Mouse (Mus musculus): ENCODE data around the gene Hspa1a.

DNA sequence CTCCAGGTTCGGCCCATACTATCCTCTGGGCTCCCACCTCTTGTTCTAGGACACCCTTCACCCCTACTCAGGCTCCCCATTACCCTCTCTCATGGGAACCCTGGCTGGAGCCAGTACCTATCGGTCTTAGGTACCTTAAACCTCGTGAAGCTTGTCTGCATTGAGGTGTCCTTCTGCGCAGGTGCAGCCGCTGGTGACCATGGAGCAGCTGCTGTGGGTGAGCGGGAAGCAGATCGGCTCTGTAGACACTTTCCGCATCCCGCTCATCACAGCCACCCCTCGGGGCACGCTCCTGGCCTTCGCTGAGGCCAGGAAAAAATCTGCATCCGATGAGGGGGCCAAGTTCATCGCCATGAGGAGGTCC, 40.2 kb downstream of the Hspa1a start:
- TF ChIP-seq EP300 (IDR thresholded peaks at IDR 0.05; ENCODE audit: insufficient read depth, low read depth, low read length) (no peak), CTCF (IDR thresholded peaks at IDR 0.05; ENCODE audit: low read depth, low read length) (no peak), POLR2A (IDR thresholded peaks at IDR 0.05; ENCODE audit: insufficient read depth, low read length) (no peak)

All from ES-Bruce4 (cell line).